Comparison of ENCODE assay signal across 8 mouse cellular contexts in genomic region chr17:29513044-29513730, GRCm38 (mm10). TPM values are rescaled to one million over a fixed set of nuclear protein-coding genes. Genes with fewer than 3 reads are reported as not detected.
DNase-seq lines count a peak whose midpoint lies in the region; ATAC-seq and TF ChIP-seq lines count a peak whose summit lies in the region.

No protein-coding gene starts in this region.

- H3K4me2 ChIP-seq in liver, embryonic 16.5 days (ENCODE audit: low read depth, low read length): no peak overlapping the region

- no peak overlapping the region for H3K4me3 ChIP-seq in liver, embryonic 16.5 days (ENCODE audit: low read depth, low read length)
- H3K4me3 ChIP-seq in olfactory bulb, adult 2 months (ENCODE audit: insufficient read depth, low read depth, low read length): no peak overlapping the region

- TF ChIP-seq CTCF in olfactory bulb, adult 2 months (IDR thresholded peaks at IDR 0.05; ENCODE audit: insufficient read depth, low read depth, low read length): 0 out of 2 replicates have a peak, but pooled peaks have one; percentile 22

- DNase-seq in gastrocnemius, adult 18-20 months (ENCODE audit: low spot score): peak; percentile 55
- DNase-seq in gastrocnemius, adult 8-10 months (ENCODE audit: low spot score in 2 of 2): no peak
- DNase-seq in adrenal gland, postnatal 36 days: peak; percentile 65 to 79
- DNase-seq in gastrocnemius, postnatal 25 days: peak; percentile 28
- DNase-seq in urinary bladder, postnatal 36 days (ENCODE audit: low spot score in 2 of 2): peak; percentile 58 to 74

- no peaks in the 10 kb centered on the region for H3K27me3 ChIP-seq in liver, embryonic 16.5 days (ENCODE audit: control insufficient read depth, insufficient read depth, low read depth, low read length)

- H3K36me3 ChIP-seq in liver, embryonic 16.5 days (ENCODE audit: control insufficient read depth, insufficient read depth): no peaks in the 10 kb centered on the region

- H3K4me1 ChIP-seq in liver, embryonic 16.5 days (ENCODE audit: control insufficient read depth, low read depth, low read length): peaks cover 56% of the 10 kb centered on the region
- H3K4me1 ChIP-seq in olfactory bulb, adult 2 months (ENCODE audit: control insufficient read depth, insufficient read depth, low read length): no peaks in the 10 kb centered on the region

- no peak for TF ChIP-seq POLR2A in olfactory bulb, adult 2 months (IDR thresholded peaks at IDR 0.05; ENCODE audit: insufficient read depth, low read depth, low read length)

- H3K9ac ChIP-seq in liver, embryonic 16.5 days (ENCODE audit: low read depth, low read length): peak overlapping the region; percentile 29

- peak; percentile 43 for ATAC-seq in inflammation-experienced regulatory T-cells, adult 6 months
- peak; percentile 84 for ATAC-seq in liver, embryonic 16.5 days (ENCODE audit: low read depth)

- WGBS in liver, embryonic 16.5 days (ENCODE audit: insufficient replicate concordance): 27% methylated on average over 13 of the region's 13 CpGs
- WGBS in olfactory bulb, adult 2 months: 66% methylated on average over 13 of the region's 13 CpGs

- no peaks in the 10 kb centered on the region for H3K9me3 ChIP-seq in liver, embryonic 16.5 days (replicated peaks; ENCODE audit: control insufficient read depth, low read length)

- H3K27ac ChIP-seq in liver, embryonic 16.5 days (ENCODE audit: low read length): peak overlapping the region; percentile 63
- H3K27ac ChIP-seq in olfactory bulb, adult 2 months (ENCODE audit: insufficient read depth, low read depth, low read length): no peak overlapping the region

RNA-seq across cellular contexts. Expression of gene Pim1, which starts 22.6 kb away (rescaled TPM):
- 10 to 100 TPM; 18.8 to 25.4 TPM for total RNA-seq in gastrocnemius, adult 18-20 months (2021)
- 10 to 100 TPM in 2 of 4 experiments, 1 to 10 TPM in 2; 8.6 to 18.9 (median 11.3) TPM for total RNA-seq in gastrocnemius, adult 8-10 months (2022)
- 100 to 1,000 TPM; 162 to 206 TPM for total RNA-seq in adrenal gland, postnatal 36 days (2021)
- 10 to 100 TPM; 11.1 to 17.5 TPM for total RNA-seq in gastrocnemius, postnatal 25 days (2021)
- 100 to 1,000 TPM; 255 to 344 (median 288) TPM for polyA plus RNA-seq in inflammation-experienced regulatory T-cells, adult 6 months (2017; shearing (Covaris generic))
- 74.7 and 80.0 TPM in 2 replicates for polyA plus RNA-seq in liver, embryonic 16.5 days (2015; fragmentation: Nextera tagmentation; extraction: Ambion mirVana)
- polyA plus RNA-seq in olfactory bulb, adult 2 months (2012; ENCODE audit: insufficient read depth, insufficient read length, low replicate concordance, missing spikeins): not detected in 2 replicates

RNA-seq across cellular contexts. Expression of gene Gm17657, which starts 36.3 kb away (rescaled TPM):
- total RNA-seq in gastrocnemius, adult 18-20 months (2021): not detected
- not detected for total RNA-seq in gastrocnemius, adult 8-10 months (2022)
- total RNA-seq in adrenal gland, postnatal 36 days (2021): not detected
- not detected for total RNA-seq in gastrocnemius, postnatal 25 days (2021)
- polyA plus RNA-seq in inflammation-experienced regulatory T-cells, adult 6 months (2017; shearing (Covaris generic)): under 1 TPM in 2 of 3 experiments, not detected in 1; 0.23 to 0.39 TPM
- not detected in 2 replicates for polyA plus RNA-seq in liver, embryonic 16.5 days (2015; fragmentation: Nextera tagmentation; extraction: Ambion mirVana)
- not detected in 2 replicates for polyA plus RNA-seq in olfactory bulb, adult 2 months (2012; ENCODE audit: insufficient read depth, insufficient read length, low replicate concordance, missing spikeins)

RNA-seq across cellular contexts. Expression of gene Tbc1d22b, which starts 36.4 kb away (rescaled TPM):
- 10 to 100 TPM in 1 of 2 experiments, 1 to 10 TPM in 1; 9.2 to 10.7 TPM for total RNA-seq in gastrocnemius, adult 18-20 months (2021)
- total RNA-seq in gastrocnemius, adult 8-10 months (2022): 10 to 100 TPM in 2 of 4 experiments, 1 to 10 TPM in 2; 9.4 to 13.6 (median 10.0) TPM
- total RNA-seq in adrenal gland, postnatal 36 days (2021): 10 to 100 TPM; 24.6 to 28.3 TPM
- total RNA-seq in gastrocnemius, postnatal 25 days (2021): 1 to 10 TPM; 8.1 to 8.5 TPM
- polyA plus RNA-seq in inflammation-experienced regulatory T-cells, adult 6 months (2017; shearing (Covaris generic)): 10 to 100 TPM in 2 of 3 experiments, 1 to 10 TPM in 1; 9.0 to 11.5 (median 11.4) TPM
- polyA plus RNA-seq in liver, embryonic 16.5 days (2015; fragmentation: Nextera tagmentation; extraction: Ambion mirVana): 2.7 TPM in 2 replicates
- polyA plus RNA-seq in olfactory bulb, adult 2 months (2012; ENCODE audit: insufficient read depth, insufficient read length, low replicate concordance, missing spikeins): not detected in 2 replicates

RNA-seq across cellular contexts. Expression of gene Tmem217, which starts 39.0 kb away (rescaled TPM):
- total RNA-seq in gastrocnemius, adult 18-20 months (2021): not detected
- total RNA-seq in gastrocnemius, adult 8-10 months (2022): not detected
- total RNA-seq in adrenal gland, postnatal 36 days (2021): not detected
- not detected for total RNA-seq in gastrocnemius, postnatal 25 days (2021)
- polyA plus RNA-seq in inflammation-experienced regulatory T-cells, adult 6 months (2017; shearing (Covaris generic)): 1 to 10 TPM in 2 of 3 experiments, not detected in 1; 1.1 to 1.3 TPM
- 0.22 TPM in 1 of 2 replicates, not detected in the other for polyA plus RNA-seq in liver, embryonic 16.5 days (2015; fragmentation: Nextera tagmentation; extraction: Ambion mirVana)
- not detected in 2 replicates for polyA plus RNA-seq in olfactory bulb, adult 2 months (2012; ENCODE audit: insufficient read depth, insufficient read length, low replicate concordance, missing spikeins)

Comparison
In these comparisons a context has a peak if more than half of its experiments do, and no peak if none do; other contexts are left out.
1. DNase-seq: peak in gastrocnemius, adult 18-20 months (single experiment), adrenal gland, postnatal 36 days (2 of 2), gastrocnemius, postnatal 25 days (single experiment) and urinary bladder, postnatal 36 days (2 of 2); none in gastrocnemius, adult 8-10 months (0 of 2).
2. RNA of gene Pim1, which starts 22.6 kb away (total RNA-seq): 162 to 206 TPM in adrenal gland, postnatal 36 days; 18.8 to 25.4 TPM in gastrocnemius, adult 18-20 months, 11.1 to 17.5 TPM in gastrocnemius, postnatal 25 days and 8.6 to 18.9 TPM in gastrocnemius, adult 8-10 months; every median in the first group is over 4 times any median in the second.